Mouse (Mus musculus): Measurements from ENCODE around the gene Ppil1. TPM values are rescaled to one million over a fixed set of nuclear protein-coding genes. Genes with fewer than 3 reads are reported as not detected.

The Ppil1 gene
- polyA plus RNA-seq (2014; fragmentation: Illumina TruSeq; extraction: RNeasy Lipid Tissue Mini Kit (QIAGEN cat#74804); ENCODE audit: low read depth, low replicate concordance) = 9.2 TPM

GRCm38 (mm10) chr17:29263840-29264633 is at the start of gene Ppil1:
Ppil1 (minus strand) TSS chr17:29264186.

GRCm38 (mm10) chr17:29268682-29269348 is 4.8 kb upstream of the Ppil1 start, which contains the start of gene BC004004:
BC004004 (plus strand) TSS chr17:29268788.

GRCm38 (mm10) chr17:29237772-29238420 is 26.1 kb downstream of the Ppil1 start, which contains the start of gene Cpne5:
Cpne5 (minus strand) TSS chr17:29238167.

Other genes with a start within 250 kb of the Ppil1 start
- 177 TPM for gene Srsf3, start 231.6 kb downstream of the Ppil1 start, polyA plus RNA-seq (2014; fragmentation: Illumina TruSeq; extraction: RNeasy Lipid Tissue Mini Kit (QIAGEN cat#74804); ENCODE audit: low read depth, low replicate concordance)
- gene Cdkn1a, start 173.2 kb downstream of the Ppil1 start, polyA plus RNA-seq (2014; fragmentation: Illumina TruSeq; extraction: RNeasy Lipid Tissue Mini Kit (QIAGEN cat#74804); ENCODE audit: low read depth, low replicate concordance) = 3.9 TPM
- not detected for gene Rab44, start 150.0 kb downstream of the Ppil1 start, polyA plus RNA-seq (2014; fragmentation: Illumina TruSeq; extraction: RNeasy Lipid Tissue Mini Kit (QIAGEN cat#74804); ENCODE audit: low read depth, low replicate concordance)
- 2.0 TPM for gene Cpne5, start 26.0 kb downstream of the Ppil1 start, polyA plus RNA-seq (2014; fragmentation: Illumina TruSeq; extraction: RNeasy Lipid Tissue Mini Kit (QIAGEN cat#74804); ENCODE audit: low read depth, low replicate concordance)
- 37.5 TPM for gene BC004004, start 4.6 kb upstream of the Ppil1 start, polyA plus RNA-seq (2014; fragmentation: Illumina TruSeq; extraction: RNeasy Lipid Tissue Mini Kit (QIAGEN cat#74804); ENCODE audit: low read depth, low replicate concordance)
- 0.22 TPM for gene Pi16, start 53.5 kb upstream of the Ppil1 start, polyA plus RNA-seq (2014; fragmentation: Illumina TruSeq; extraction: RNeasy Lipid Tissue Mini Kit (QIAGEN cat#74804); ENCODE audit: low read depth, low replicate concordance)
- gene Mtch1, start 83.7 kb upstream of the Ppil1 start, polyA plus RNA-seq (2014; fragmentation: Illumina TruSeq; extraction: RNeasy Lipid Tissue Mini Kit (QIAGEN cat#74804); ENCODE audit: low read depth, low replicate concordance) = 1.7 TPM
- 2.0 TPM for gene Fgd2, start 96.7 kb upstream of the Ppil1 start, polyA plus RNA-seq (2014; fragmentation: Illumina TruSeq; extraction: RNeasy Lipid Tissue Mini Kit (QIAGEN cat#74804); ENCODE audit: low read depth, low replicate concordance)
- 23.0 TPM for gene Pim1, start 226.6 kb upstream of the Ppil1 start, polyA plus RNA-seq (2014; fragmentation: Illumina TruSeq; extraction: RNeasy Lipid Tissue Mini Kit (QIAGEN cat#74804); ENCODE audit: low read depth, low replicate concordance)